Mouse (Mus musculus): ENCODE data around the gene Scarf2. TPM values are rescaled to one million over a fixed set of nuclear protein-coding genes. Genes with fewer than 3 reads are reported as not detected.

The Scarf2 gene
- total RNA-seq, 1 experiment from 2014 or later = 11.3 TPM

- DNase-seq = no peak
These were observed 2.5 kb downstream of the Scarf2 start for GRCm38 (mm10) chr16:17799584-17799983.

- no peak for DNase-seq
These were observed 4.8 kb downstream of the Scarf2 start for GRCm38 (mm10) chr16:17801777-17802455.

- DNase-seq = no peak
These were observed 5.4 kb downstream of the Scarf2 start for GRCm38 (mm10) chr16:17802456-17802838.

GRCm38 (mm10) chr16:17802839-17803674 lies 6.0 kb downstream of the Scarf2 start:
- DNase-seq = peak; percentile 65

- DNase-seq = no peak
These were observed 6.8 kb downstream of the Scarf2 start for GRCm38 (mm10) chr16:17803675-17804448.

- DNase-seq = peak; percentile 45
These were observed 7.4 kb downstream of the Scarf2 start for GRCm38 (mm10) chr16:17804449-17804912.

GRCm38 (mm10) chr16:17804982-17805381 lies 7.9 kb downstream of the Scarf2 start:
- no peak for DNase-seq

- peak; percentile 27 for DNase-seq
These were observed 9.6 kb downstream of the Scarf2 start for GRCm38 (mm10) chr16:17806581-17807191.

- DNase-seq = peak; percentile 93
These were observed 10.3 kb downstream of the Scarf2 start for GRCm38 (mm10) chr16:17807192-17808009.

- no peak for DNase-seq
These were observed 12.0 kb downstream of the Scarf2 start for GRCm38 (mm10) chr16:17809125-17809524.

GRCm38 (mm10) chr16:17809711-17810110 lies 12.6 kb downstream of the Scarf2 start:
- DNase-seq = peak; percentile 27

- peak; percentile 35 for DNase-seq
These were observed 15.0 kb downstream of the Scarf2 start for GRCm38 (mm10) chr16:17812120-17812519.

- no peak for DNase-seq
These were observed 16.1 kb downstream of the Scarf2 start for GRCm38 (mm10) chr16:17813173-17813572.

GRCm38 (mm10) chr16:17815411-17816402 lies 18.6 kb downstream of the Scarf2 start:
- peak; percentile 69 for DNase-seq

GRCm38 (mm10) chr16:17816528-17816927 lies 19.4 kb downstream of the Scarf2 start:
- DNase-seq = no peak

- no peak for DNase-seq
These were observed 29.4 kb downstream of the Scarf2 start for GRCm38 (mm10) chr16:17826500-17826899.

- DNase-seq = no peak
These were observed 31.1 kb downstream of the Scarf2 start for GRCm38 (mm10) chr16:17828229-17828628.

GRCm38 (mm10) chr16:17828867-17829266 lies 31.8 kb downstream of the Scarf2 start:
- DNase-seq = no peak

GRCm38 (mm10) chr16:17830385-17831178 lies 33.5 kb downstream of the Scarf2 start:
- DNase-seq = no peak
